Mouse (Mus musculus) forebrain, embryonic 13.5 days (tissue): Measurements from ENCODE around the gene Ccdc77. TPM values are rescaled to one million over a fixed set of nuclear protein-coding genes. Genes with fewer than 3 reads are reported as not detected.

Experiments
- ATAC-seq: fragments of 200-750 bp; cut with Nextera tagmentation; 2 replicates; pipeline ENCODE4 v1.8.0; 2017
- H3K27ac ChIP-seq: fragments of 300-500 bp; sonication (generic); 2 replicates; pipeline ENCODE4 v1.5.1; 2015; ENCODE audit warnings: inconsistent platforms, mild to moderate bottlenecking, moderate library complexity
- H3K27me3 ChIP-seq: fragments of 300-500 bp; sonication (generic); 2 replicates; pipeline ENCODE4 v1.6.1; 2015; ENCODE audit warnings: mild to moderate bottlenecking, inconsistent platforms
- H3K36me3 ChIP-seq: fragments of 300-500 bp; sonication (generic); 2 replicates; pipeline ENCODE4 v1.6.1; 2015; ENCODE audit warnings: mild to moderate bottlenecking, inconsistent platforms; ENCODE audit not compliant: poor library complexity, severe bottlenecking
- H3K4me1 ChIP-seq: fragments of 300-500 bp; sonication (generic); 2 replicates; pipeline ENCODE4 v1.6.1; 2015; ENCODE audit warnings: inconsistent platforms
- H3K4me2 ChIP-seq: fragments of 300-500 bp; sonication (generic); 2 replicates; pipeline ENCODE4 v1.6.1; 2015; ENCODE audit warnings: inconsistent platforms, mild to moderate bottlenecking, moderate library complexity
- H3K4me3 ChIP-seq: fragments of 300-500 bp; sonication (generic); 2 replicates; pipeline ENCODE4 v1.5.1; 2015; ENCODE audit warnings: mild to moderate bottlenecking, inconsistent platforms
- H3K9ac ChIP-seq: fragments of 300-500 bp; sonication (generic); 2 replicates; pipeline ENCODE4 v1.6.1; 2015; ENCODE audit warnings: mild to moderate bottlenecking, inconsistent platforms
- H3K9me3 ChIP-seq: fragments of 300-500 bp; sonication (generic); replicated peaks from 2 replicates; pipeline ENCODE4 v1.6.1; 2016; ENCODE audit warnings: inconsistent platforms
- WGBS: fragments of 180-500 bp; shearing (Covaris S2); methylation state at CpG from one replicate; pipeline ENCODE4 v1.1.7; 2015; 5-methylcytosine and 5-hydroxymethylcytosine counted together
- polyA plus RNA-seq: library from polyadenylated mRNA; unstranded; fragments of >200 nt; fragmentation: Nextera tagmentation; extraction: Ambion mirVana; gene quantifications from 2 replicates; pipeline ENCODE4 v1.2.1, GENCODE M21; 2015

Gene Ccdc77
- 19.2 and 20.3 TPM in 2 replicates for polyA plus RNA-seq

DNA sequence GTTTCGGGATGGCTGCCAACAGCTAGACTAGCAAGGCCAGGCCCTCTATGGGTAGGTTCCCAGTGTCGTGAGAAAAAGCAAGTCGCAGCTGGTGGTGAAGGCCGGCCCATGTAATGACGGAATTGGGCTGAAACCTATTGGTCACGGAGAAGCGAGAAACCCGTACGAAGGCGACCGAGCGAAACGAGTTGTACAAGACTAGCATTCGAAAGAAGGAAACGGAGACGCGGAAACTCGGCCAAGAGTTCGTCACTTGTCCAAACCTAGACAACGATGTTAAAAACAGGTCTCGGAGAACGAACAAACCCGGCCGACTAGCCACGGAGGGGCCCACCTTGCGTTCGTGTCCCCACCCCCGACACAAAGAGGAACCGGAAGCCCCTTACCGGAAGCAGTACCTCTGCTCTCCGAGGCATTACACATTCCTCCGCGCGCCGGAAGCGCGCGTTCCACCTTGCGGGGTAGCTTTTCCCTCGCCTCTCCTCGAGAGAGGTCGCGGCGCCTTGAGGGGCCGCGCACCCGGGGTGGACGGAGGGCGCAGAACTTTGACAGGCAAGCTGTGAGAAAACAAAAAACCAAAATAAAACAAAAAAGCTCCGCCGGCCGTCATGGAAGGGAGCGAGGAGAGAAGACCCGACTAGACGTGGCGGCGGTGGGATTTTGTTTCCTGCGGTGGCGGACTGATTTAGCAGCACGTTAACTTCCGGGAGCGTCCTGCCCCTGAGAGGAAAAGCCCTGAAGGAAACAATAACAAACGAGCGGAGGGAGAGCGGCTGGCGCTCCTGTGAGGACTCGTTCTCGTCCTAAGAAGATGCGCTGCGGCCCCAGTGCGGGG is at the start of gene Ccdc77, which contains the start of gene Kdm5a:
Gene Ccdc77 (minus strand): TSS at position 687 of the 835 bp plus-strand sequence.
Gene Kdm5a (plus strand): TSS at position 437 of the 835 bp plus-strand sequence.
- peak within 1 kb of the TSS; percentile 98 for H3K4me2 ChIP-seq
- H3K36me3 ChIP-seq: peaks cover 17% of the 10 kb centered on the region
- under 1% methylated on average over 71 of the region's 71 CpGs for WGBS
- no peaks in the 10 kb centered on the region for H3K27me3 ChIP-seq
- H3K9me3 ChIP-seq: no peaks in the 10 kb centered on the region
- peak within 1 kb of the TSS; percentile 100 for H3K4me3 ChIP-seq
- H3K4me1 ChIP-seq: peaks cover 19% of the 10 kb centered on the region
- H3K9ac ChIP-seq: peak within 1 kb of the TSS; percentile 92
- ATAC-seq: peak; percentile 97
- H3K27ac ChIP-seq: peak within 1 kb of the TSS; percentile 95

DNA sequence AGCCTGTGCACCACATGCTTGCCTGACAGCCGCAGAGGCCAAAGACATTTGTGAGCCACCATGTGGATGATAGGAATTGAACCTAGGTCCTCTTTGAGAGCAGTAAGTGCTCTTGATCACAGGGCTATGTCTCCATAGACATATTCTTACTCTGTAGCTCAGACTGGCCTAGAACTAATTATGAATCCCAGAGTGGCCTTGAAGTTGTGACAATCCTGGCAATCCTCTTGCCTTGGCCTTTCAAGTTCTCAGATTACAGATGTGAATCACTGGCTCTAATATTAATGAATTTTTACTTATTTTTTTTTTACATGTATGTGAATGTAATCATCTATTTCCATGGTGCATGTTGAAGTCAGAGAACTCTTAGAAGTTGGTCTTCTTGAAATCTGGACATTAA is 39.8 kb upstream of the Ccdc77 start:
- Histone ChIP-seq H3K9ac (no peak overlapping the region), H3K9me3 (no peaks in the 10 kb centered on the region), H3K4me2 (no peak overlapping the region), H3K27me3 (no peaks in the 10 kb centered on the region), H3K27ac (no peak overlapping the region), H3K4me1 (no peaks in the 10 kb centered on the region), H3K4me3 (no peak overlapping the region), H3K36me3 (peaks cover 72% of the 10 kb centered on the region)
- ATAC-seq: no peak
- WGBS: 97% methylated on average over 1 of the region's 1 CpGs

DNA sequence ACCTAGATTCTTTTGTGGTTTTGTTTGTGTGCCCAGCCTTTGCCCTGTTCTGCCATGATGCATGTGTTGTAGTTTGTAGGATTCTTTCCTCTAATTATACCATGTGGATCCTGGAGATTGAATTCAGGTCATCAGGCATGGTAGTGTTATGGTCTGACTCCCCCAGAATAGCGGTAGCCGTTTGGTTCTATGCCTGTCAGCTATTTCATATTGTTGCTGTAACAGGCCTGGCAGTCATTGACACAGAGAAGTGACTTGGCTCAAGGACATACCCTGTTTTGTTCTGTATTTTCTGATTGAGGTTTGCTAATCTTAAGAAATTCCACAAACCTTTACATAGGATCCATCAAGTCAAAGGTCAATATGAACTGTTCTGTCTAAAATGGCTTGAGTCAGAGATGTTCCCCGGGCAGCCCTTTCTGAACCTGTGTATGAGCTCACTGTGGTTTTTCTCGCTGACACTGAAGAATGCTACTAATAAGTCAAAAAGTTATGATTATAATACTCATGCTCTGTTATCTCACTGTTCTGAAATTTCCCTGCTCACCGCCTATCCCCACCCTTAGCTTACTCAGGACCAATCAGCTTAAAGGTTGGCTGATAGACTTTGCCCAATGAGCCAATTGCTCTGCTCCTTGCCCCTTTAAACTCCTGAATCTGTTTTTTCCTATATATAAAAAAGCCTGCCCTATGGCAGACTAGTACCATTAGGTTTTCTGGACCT is 31.6 kb upstream of the Ccdc77 start:
- Histone ChIP-seq H3K9ac (no peak overlapping the region), H3K36me3 (peaks cover 83% of the 10 kb centered on the region), H3K4me1 (no peaks in the 10 kb centered on the region), H3K27ac (no peak overlapping the region), H3K27me3 (no peaks in the 10 kb centered on the region), H3K4me2 (no peak overlapping the region), H3K9me3 (no peaks in the 10 kb centered on the region), H3K4me3 (no peak overlapping the region)
- ATAC-seq: no peak
- 95% methylated on average over 5 of the region's 5 CpGs for WGBS

DNA sequence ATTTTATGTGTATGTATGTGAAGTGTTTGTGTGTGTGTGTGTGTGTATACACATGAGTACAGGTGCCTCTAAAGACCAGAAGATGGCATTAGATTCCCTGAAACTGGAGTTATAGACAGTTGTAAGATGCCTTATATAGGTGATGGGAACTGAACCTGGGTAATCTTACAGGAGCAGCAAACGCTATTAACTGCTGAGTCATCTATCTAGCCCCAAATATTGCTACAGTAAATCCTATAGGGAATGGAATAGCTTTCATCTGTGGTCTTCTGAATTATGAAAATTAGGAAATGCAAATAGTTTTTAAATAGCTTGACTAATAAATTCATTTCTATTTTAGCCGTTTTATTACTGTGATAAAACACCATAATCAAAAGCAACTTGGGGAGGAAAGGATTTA is 28.6 kb upstream of the Ccdc77 start:
- H3K9me3 ChIP-seq: no peaks in the 10 kb centered on the region
- no peak overlapping the region for H3K9ac ChIP-seq
- no peak for ATAC-seq
- no peaks in the 10 kb centered on the region for H3K27me3 ChIP-seq
- H3K4me3 ChIP-seq: no peak overlapping the region
- H3K36me3 ChIP-seq: peaks cover 80% of the 10 kb centered on the region
- WGBS: 94% methylated on average over 2 of the region's 2 CpGs
- H3K27ac ChIP-seq: no peak overlapping the region
- H3K4me2 ChIP-seq: no peak overlapping the region
- no peaks in the 10 kb centered on the region for H3K4me1 ChIP-seq

DNA sequence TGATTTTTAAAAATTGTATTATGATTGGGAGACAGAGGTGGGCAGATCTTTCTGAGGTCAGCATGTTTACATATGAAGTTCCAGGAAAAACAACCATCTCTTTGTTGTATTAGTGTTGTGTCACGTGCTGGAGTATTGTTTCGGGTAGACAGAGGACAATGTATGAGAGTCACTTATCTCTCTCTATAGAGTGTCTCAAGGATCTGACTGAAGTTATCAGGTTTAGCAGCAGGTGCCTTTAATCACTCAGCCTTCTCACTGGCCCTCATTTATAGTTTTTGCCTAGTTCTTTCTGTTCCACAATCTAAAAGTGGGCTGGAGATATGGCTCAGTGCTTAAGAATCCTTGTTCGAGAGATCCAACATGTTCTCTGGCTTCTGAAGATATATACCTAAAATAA is 25.9 kb upstream of the Ccdc77 start:
- H3K9me3 ChIP-seq: no peaks in the 10 kb centered on the region
- H3K4me3 ChIP-seq: no peak overlapping the region
- peaks cover 72% of the 10 kb centered on the region for H3K36me3 ChIP-seq
- 87% methylated on average over 3 of the region's 3 CpGs for WGBS
- H3K27me3 ChIP-seq: no peaks in the 10 kb centered on the region
- H3K9ac ChIP-seq: no peak overlapping the region
- H3K4me2 ChIP-seq: no peak overlapping the region
- no peaks in the 10 kb centered on the region for H3K4me1 ChIP-seq
- no peak overlapping the region for H3K27ac ChIP-seq
- ATAC-seq: no peak

DNA sequence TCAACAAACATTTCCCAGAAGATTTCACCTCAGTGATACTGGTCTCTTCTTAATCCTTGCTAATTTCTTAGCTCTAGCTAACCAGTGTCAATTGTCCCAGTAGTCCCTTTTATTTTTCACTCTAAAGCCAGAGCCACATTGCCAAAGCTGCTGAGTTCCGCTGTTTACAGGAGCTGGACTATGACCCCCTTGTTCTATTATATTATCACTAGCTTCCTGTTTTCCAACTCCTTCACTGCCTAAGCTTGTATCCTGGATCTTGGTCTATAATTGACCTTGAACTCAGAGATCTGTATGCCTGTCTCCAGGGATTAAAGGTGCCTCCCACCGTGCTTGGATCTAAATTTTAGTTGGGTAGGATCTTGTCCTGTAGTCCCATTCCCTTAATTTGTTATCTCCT is 12.6 kb upstream of the Ccdc77 start:
- Histone ChIP-seq H3K9me3 (no peaks in the 10 kb centered on the region), H3K27ac (no peak overlapping the region), H3K36me3 (peaks cover 84% of the 10 kb centered on the region), H3K4me3 (no peak overlapping the region), H3K9ac (no peak overlapping the region), H3K4me1 (no peaks in the 10 kb centered on the region), H3K4me2 (no peak overlapping the region), H3K27me3 (no peaks in the 10 kb centered on the region)
- no peak for ATAC-seq
- WGBS: 97% methylated on average over 2 of the region's 2 CpGs

DNA sequence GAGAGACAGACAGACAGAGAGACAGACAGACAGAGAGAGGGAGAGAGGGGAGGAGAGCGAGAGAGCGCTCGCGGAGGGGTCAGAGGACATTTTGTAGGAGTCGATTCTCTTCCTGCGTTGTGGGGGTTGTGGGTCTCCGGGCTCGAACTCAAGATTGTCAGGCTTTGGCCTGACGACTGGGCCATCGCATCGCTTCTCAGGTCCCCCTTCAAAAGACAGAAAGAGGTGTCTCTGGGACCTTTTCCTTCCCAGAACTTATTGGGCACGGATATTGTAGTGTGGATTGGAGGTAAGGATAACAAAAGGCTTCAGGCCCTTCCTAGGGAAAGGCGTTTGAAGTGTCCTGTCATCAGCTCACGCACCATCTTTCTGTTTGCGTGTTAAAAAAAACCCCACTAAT is 877 bp upstream of the Ccdc77 start:
- no peaks in the 10 kb centered on the region for H3K27me3 ChIP-seq
- peak overlapping the region; percentile 100 for H3K4me3 ChIP-seq
- H3K27ac ChIP-seq: no peak overlapping the region
- 7% methylated on average over 14 of the region's 15 CpGs for WGBS
- H3K4me2 ChIP-seq: peak overlapping the region; percentile 98
- H3K9me3 ChIP-seq: no peaks in the 10 kb centered on the region
- ATAC-seq: no peak
- H3K36me3 ChIP-seq: peaks cover 29% of the 10 kb centered on the region
- H3K9ac ChIP-seq: peak overlapping the region; percentile 92
- peaks cover 19% of the 10 kb centered on the region for H3K4me1 ChIP-seq

DNA sequence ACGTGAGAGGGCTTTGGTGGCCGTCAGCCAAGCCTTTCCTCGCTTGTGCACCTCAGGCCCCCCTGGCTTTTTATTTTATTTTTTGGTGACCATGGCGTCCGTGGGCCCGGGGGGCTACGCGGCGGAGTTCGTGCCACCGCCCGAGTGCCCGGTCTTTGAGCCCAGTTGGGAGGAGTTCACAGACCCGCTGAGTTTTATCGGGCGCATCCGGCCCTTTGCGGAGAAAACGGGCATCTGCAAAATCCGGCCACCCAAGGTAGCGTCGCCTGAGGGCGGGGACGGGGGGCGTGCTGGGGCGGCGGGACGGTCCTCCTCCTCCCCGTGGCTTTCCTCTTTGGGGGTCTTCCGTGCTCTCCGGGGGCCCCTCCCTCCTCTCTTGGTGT is 340 bp upstream of the Ccdc77 start:
- Histone ChIP-seq H3K4me2 (peak overlapping the region; percentile 98), H3K4me1 (peaks cover 19% of the 10 kb centered on the region), H3K36me3 (peaks cover 24% of the 10 kb centered on the region), H3K9me3 (no peaks in the 10 kb centered on the region), H3K4me3 (peak overlapping the region; percentile 100), H3K27me3 (no peaks in the 10 kb centered on the region), H3K27ac (peak overlapping the region; percentile 95), H3K9ac (peak overlapping the region; percentile 92)
- peak; percentile 15 for ATAC-seq
- WGBS: under 1% methylated on average over 31 of the region's 31 CpGs

DNA sequence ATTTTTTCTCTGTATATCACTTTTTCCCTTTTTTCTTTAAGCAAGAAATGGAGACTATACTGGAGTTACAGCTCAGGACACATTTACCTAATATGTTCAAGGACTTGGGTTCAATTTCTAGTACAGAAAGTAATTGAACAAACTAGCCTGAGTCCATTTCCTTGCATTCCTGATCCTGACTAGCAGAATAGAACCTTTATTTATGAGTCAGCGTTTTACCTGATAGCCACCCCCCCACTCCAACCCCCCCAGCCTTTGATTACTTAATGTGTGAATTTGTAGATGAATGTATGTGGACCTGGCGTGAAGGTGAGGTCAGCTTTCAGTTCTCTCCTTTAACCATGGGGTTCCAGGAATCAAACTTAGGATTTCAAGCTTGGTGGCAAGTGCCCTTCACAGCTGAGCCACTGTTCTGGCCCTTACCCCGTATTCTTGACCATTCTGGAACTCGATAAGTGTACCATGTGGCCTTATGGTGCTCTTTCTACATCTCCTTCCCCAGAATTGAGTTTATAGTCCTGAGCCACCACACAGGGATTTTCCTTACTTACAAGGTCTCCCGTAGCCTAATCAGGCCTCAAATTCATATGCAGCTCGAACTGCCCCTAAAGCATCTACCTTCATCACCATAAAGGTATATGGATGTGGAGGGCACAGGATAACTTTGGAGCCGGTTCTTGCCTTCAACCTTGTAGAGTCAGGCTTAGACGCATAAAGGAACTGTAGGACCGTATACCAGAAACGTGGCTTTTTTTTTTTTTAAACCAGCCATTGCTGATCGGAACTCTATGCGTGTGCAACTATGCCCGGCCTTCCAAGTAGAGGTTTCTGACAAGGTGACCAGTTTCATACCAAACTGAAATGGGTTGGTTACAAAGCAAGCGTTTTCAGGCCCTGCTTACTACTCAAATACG is 1.1 kb downstream of the Ccdc77 start:
- peak overlapping the region; percentile 98 for H3K4me2 ChIP-seq
- peaks cover 9% of the 10 kb centered on the region for H3K36me3 ChIP-seq
- H3K9me3 ChIP-seq: no peaks in the 10 kb centered on the region
- 27% methylated on average over 15 of the region's 15 CpGs for WGBS
- H3K4me1 ChIP-seq: peaks cover 19% of the 10 kb centered on the region
- no peak for ATAC-seq
- H3K27me3 ChIP-seq: no peaks in the 10 kb centered on the region
- peak overlapping the region; percentile 92 for H3K9ac ChIP-seq
- peak overlapping the region; percentile 95 for H3K27ac ChIP-seq
- peak overlapping the region; percentile 100 for H3K4me3 ChIP-seq

DNA sequence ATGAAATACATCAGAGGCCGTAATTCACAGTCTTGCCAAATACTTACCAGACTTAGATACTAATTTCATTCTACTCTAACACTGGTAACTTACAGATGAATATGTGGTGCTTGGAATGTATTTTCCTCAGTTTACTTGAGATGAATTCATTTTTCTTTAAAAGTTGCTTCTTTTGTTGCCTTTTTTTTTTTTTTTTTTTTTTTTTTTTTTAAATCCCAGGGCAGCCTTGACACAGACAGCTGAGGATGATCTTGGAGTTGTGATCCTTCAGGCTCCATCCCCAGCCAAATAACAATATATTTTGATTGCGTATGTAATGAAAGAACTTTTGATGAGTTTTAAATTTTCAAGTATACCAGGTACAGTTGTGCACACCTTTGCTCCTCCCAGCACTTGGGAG is 2.0 kb downstream of the Ccdc77 start:
- peaks cover under 1% of the 10 kb centered on the region for H3K36me3 ChIP-seq
- H3K9me3 ChIP-seq: no peaks in the 10 kb centered on the region
- no peaks in the 10 kb centered on the region for H3K27me3 ChIP-seq
- H3K4me1 ChIP-seq: peaks cover 19% of the 10 kb centered on the region
- H3K9ac ChIP-seq: no peak overlapping the region
- no peak overlapping the region for H3K27ac ChIP-seq
- no peak for ATAC-seq
- WGBS: 97% methylated on average over 2 of the region's 2 CpGs
- H3K4me2 ChIP-seq: no peak overlapping the region
- no peak overlapping the region for H3K4me3 ChIP-seq

DNA sequence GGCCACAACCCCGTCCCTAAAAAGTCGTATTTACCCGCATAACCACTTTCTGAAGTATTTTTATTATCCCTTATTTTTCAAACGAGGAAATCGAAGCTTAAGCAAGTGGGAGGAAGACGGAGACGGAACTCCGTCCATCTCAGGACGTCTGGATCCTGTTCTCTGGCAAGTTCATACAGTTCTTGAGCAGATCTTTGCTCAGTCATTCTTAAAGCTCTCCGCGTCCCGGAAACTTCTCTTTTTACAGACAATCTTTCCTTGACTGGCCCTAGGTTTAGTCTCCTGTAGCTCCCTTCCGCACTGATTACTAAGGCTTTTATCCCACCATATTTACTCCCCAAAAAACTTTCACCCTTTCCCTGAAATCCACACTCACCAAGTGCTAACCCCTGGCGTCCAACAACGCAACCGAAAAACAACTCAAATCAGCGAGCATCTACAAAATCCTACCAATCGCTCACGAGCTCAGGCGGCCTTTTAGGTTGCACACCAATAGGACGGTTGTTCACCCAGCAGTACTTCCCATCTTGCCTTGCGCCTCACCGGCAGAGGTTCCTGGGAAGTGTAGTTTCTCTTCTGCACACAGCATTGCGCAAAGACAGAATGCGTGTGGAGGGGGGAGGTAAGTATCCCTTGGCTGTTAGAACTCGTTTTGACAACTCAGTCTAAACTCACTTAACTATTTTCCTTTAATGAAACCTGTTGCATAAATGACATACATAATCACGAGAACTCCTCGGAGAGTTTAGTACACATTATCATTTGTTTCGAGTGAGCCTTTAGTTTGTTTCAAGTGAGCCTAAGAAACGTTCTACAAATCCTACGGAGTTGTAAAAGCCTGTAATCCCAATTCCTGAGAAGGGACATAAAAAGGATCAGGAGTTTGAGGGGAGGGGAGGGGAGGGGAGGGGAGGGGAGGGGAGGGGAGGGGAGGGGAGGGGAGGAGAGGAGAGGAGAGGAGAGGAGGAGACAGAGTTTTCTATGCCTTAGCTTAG is 6.9 kb downstream of the Ccdc77 start:
- H3K27me3 ChIP-seq: no peaks in the 10 kb centered on the region
- peaks cover 11% of the 10 kb centered on the region; the same call in 1 of the 2 replicates for H3K36me3 ChIP-seq
- peak overlapping the region; percentile 62 for H3K9ac ChIP-seq
- H3K9me3 ChIP-seq: no peaks in the 10 kb centered on the region
- peak overlapping the region; percentile 61 for H3K4me2 ChIP-seq
- 1% methylated on average over 31 of the region's 31 CpGs for WGBS
- peaks cover 9% of the 10 kb centered on the region for H3K4me1 ChIP-seq
- peak overlapping the region; percentile 53 for H3K4me3 ChIP-seq
- ATAC-seq: peak; percentile 99
- no peak overlapping the region for H3K27ac ChIP-seq
